Mouse (Mus musculus): ENCODE measurements around the gene Gga1.
"Not testable (repeated sequence)": the region's sequence is repeated elsewhere in the genome, so short reads cannot be mapped to it uniquely, and the experiment has no call there.

Gene Gga1

DNA sequence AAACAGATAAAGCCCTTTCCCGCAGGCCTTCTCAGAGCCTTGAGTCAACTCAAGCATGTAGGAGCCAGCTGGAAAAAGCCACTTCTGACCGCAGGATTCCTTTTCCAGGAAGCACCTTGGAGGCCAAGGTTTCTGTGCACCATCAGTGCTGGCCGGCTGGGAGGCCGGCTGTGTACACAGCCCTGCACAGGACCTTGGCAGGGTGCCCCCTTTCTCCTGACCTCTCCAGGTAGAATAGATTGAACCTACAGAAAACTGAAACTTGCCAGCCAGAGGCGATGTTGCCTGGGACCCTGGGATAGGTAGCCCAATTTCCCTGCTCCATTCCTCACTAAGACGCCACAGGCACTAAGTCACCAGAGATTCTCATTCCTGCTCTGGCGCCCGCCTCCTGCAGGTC lies 31.1 kb upstream of the Gga1 start:
- DNase-seq = no peak

DNA sequence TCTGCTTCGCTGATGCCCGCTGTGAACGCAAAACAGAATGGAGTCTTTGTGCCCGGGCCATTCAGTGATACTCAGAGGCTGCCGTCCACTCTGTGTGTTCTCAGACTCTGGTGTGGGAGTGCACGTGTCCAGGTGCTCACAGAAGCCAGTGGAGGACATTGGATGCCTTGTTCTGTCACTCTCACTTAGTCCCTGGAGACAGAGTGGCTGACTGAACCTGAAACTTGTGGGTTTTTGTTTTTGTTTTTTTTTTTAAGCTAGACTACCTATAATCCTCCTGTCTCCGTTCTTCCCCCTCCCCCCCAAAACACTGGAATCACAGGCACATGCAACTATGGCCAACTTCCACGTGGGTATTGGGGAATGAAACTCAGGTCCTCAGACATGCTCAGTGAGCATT lies 30.6 kb upstream of the Gga1 start:
- DNase-seq = no peak

DNA sequence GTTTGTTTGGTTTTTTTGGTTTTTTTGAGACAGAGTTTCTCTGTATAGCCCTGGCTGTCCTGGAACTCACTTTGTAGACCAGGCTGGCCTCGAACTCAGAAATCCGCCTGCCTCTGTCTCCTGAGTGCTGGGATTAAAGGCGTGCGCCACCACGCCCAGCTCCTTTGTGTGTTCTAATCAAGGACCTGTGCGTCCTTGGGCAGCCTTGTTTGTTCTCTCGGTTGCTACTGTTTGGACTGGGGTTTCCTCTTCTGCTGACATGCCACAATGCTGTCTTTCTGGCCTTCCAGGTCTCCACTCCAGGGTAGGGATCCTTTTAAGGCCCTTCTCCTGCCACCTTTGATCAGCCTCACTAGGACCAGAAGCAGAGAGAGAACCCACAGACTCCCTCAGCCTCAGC lies 30.2 kb upstream of the Gga1 start:
- DNase-seq = not testable (repeated sequence)

DNA sequence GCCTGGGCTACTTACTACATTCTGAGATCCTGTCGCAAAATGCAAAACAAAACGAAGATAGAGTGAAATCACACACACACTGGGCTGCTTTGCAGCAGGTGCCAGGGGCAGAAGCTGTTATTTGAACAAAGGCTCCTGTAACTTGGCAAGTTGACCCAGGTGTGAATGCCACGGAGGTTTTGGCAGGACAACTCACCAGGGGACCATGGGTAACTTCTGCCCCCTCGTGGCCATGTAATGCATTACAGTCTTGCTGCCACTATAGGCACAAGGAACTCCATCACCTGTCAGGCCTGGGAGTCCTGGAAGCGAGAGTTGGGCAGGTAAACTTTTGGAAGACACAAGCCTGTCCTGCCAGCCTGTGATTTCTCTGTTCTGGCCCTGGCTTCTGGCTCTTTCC lies 28.5 kb upstream of the Gga1 start:
- peak; percentile 82 to 87 for DNase-seq

DNA sequence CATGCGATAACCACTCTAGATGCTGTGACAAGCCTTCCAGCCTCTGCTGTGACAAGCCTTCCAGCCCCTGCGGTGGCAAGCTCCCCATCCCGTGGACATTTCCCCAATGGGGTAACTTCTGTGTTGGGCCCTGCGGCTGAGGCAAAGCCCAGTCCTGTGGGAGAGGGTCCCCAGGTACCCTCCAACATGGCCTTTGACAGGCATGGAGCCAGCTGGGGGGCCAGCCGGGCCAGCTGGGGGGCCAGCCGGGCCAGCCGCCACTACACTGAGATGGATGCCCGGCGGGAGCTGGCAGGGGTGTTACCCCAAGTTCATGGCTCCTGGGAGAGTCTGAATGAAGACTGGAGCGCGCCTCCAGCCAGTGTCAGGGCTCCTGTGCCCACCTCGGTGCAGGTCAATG lies 27.5 kb upstream of the Gga1 start:
- DNase-seq = no peak

DNA sequence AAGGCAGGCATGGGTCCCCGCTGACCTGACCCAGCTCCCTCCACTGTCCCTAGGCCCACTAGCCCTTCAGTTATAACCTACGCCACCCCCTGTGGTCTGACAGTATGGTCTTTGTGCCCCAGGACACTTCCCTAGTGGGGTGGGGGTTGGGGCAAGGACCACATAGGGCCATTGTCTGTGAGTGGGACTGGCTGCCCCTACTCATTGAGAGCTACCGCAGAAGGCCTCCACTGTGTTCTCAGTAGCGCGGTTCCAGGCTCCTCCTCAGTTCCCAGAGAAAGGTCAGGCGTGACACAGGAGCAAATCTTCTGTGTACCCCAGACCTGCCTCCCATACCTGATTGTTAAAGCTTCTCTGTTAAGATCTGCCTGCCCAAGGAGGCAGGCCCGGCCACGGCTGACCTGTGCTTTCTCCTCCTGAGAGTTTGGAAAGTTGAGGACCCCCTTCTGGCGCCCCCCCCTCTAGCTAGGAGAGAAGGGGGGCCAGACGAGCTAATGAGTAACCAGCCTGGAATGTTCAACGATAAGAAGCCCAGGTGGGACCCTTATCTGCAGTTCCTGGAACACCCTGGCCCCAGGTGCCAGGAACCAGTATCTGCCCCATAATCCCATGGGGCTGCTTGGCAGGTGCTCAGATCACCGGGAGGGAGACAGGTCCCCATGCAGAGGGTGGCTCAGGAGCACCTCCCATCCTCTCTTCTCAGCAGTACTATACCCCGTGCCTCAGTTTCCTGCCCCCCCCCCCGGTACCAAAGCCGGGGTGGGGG lies 26.7 kb upstream of the Gga1 start:
- no peak for DNase-seq

DNA sequence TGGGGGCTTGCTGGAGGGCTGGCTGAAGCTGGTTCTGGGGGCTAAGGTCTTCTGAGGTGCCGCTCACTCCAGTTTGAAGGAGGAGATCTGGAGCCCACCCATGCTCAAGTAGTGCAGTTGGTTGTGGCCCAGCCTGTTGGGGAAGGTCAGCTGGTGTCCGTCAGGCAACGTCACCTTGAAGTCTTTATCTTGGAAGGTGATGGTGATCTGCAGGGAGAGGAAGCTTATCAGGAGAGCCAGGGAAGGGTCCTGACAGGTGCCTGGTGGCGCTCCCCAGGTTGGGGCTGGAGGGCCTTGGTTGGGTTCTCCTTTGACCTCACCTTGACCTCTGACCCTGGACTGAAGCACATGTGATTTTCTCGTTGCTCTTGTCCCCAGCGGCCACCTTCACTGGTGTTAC lies 26.0 kb upstream of the Gga1 start:
- no peak for DNase-seq

DNA sequence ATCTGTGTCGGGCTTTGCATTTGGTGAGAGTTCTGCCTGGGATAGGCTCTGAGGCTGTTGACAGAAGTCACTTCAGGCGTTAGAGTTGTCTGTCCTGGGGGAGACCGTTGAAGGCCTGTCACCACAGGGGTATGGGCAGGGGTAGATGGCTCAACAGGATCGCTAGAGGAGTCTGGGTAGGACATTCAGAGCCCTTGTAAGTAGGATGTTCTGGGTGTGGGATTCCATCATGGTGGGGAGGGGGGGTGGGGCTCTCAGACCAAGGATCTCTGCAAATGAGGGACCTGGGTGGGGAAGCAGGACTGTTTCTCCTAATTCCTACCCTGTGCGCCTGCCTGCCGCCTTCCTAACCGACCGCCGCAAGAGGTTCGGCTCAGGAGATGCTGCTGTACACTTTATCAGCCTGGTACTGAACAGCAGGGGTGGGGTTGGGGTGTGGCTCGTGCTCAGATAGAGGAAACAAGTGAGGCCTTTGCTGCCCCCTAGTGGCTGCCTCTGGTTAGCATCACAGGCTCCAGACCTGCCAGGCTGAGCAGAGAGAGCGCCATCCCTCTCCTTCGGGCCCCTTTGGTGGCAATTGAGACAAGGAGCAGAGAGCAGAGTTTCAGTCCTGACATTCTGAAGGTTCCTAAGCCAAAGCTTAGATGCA lies 25.4 kb upstream of the Gga1 start:
- peak; percentile 94 to 96 for DNase-seq

DNA sequence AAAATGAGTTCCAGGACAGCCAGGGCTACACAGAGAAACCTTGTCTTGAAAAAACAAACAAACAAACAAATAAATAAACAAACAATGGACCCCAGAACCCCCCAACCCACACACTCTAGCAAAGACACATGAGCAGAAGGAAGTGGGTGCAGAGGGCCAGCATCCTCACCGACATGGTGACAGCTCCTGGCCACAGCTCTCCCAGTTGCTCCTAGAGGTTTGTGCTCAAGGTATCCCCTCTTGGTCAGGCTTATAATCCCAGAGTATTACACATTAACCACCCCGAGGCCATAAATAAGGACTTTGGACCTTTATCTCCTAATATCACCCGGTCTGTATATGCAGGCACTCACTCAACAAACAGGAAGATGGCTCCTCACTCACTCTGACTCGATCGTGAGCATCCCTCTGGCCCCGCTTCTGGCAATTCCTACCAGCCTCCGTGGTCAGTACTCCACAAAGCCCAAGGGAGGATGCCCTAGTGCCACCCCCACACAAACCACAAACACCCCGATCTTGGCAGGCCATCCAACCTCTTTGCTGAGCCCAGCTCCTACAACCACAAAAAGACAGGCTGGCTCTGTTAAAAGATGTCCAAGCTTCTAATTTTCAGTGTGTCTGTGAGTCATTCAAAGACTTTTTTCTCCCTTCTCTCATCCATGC lies 21.6 kb upstream of the Gga1 start, which contains the start of gene Lgals2:
TSS of gene Lgals2 (minus strand) at position 227 of the 663 bp plus-strand sequence.
- DNase-seq = no peak

DNA sequence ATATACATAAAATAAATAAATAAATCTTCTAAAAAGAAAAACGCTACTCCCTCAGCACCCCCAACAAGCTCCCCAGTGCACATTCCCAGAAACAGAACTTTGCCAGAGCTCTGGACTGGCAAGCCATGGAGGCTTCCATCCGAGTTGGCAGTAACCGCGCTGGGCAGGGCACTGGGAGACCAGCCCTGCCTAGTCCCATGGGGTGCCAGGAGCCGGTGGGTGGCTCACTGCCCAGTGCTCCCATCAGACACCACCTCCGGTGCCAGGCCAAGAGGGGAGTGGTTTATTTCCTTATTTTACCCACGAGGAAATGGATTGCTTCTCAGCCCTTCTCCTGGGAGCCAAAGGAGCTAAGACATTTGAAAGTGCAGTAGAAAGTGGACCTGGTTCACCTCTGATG lies 20.0 kb upstream of the Gga1 start:
- DNase-seq = peak; percentile 48 to 62

DNA sequence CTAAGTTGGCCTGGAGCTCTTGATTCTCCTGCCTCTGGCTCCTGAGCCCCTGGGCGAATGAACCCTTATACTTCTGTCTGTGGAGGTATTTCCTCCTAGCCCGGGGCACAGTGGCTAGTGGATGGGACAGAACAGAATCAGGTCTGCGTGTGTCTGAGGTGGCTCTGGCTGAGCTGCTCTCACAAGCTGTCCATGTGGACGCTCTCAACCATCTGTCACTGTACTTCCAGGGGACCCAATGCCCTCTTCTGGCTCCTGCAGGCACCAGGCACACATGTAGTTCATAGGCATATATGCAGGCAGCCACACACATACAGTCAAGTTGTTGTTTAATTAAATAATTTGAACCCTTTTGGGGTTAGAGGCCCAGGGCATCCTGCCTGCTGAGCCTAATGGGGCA lies 17.7 kb upstream of the Gga1 start:
- peak; percentile 65 to 72 for DNase-seq

DNA sequence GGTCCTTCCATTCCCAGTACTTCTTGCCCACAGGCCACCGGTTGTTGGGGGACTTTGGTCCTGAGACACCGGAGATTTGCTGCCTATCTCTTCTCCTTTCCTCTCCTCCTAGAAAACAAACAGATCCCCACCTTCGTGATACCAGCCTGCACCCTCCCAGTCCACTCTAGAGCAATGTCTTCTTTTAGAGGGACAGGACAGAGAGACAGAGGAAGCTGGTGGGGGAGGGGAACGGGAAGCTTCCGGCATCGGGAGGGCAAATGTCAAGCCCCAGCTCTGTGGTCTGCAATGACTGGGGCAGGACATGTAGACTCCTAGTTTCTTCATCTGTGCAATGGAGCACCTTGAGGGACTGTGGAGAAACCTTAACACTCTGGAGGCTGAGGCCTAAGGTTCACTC lies 17.3 kb upstream of the Gga1 start:
- DNase-seq = no peak

DNA sequence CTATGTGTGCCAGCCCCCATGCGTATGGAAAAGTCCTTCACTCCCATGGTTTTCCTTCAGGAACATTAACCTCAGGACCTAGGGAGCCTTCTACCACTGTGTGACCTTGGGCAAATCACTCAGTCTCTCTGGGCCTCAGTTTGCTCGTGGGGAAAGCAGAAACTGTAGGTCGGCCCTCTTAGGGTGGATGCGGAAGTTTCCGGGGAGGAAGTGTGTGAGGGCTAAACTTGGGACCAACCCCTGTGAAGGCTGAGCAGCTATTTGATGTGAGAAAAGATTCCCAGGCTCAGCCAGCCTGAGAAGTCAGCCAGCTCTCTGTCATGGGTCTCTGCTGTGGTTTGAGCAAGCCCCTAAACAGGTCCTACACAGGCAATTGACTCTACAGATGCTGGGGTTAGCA lies 14.7 kb upstream of the Gga1 start:
- no peak for DNase-seq

DNA sequence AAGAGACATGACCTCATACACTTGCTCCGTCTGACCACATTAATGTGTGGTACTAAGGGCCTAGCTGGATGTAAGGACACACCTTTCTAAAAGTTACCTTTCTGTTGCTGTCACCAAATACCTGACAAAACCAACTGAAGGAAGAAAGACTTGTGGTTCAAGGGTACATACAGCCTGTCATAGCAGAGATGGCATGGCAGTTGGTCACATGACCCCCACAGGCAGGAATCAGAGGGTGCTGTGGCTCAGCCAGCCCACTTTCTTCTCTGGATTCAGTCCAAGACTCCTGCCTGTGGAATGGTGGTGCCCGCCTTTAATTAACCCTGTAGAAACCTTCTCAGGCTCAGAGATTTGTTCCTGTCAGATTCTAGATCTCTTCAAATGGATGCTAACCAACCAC lies 13.8 kb upstream of the Gga1 start:
- DNase-seq = no peak

DNA sequence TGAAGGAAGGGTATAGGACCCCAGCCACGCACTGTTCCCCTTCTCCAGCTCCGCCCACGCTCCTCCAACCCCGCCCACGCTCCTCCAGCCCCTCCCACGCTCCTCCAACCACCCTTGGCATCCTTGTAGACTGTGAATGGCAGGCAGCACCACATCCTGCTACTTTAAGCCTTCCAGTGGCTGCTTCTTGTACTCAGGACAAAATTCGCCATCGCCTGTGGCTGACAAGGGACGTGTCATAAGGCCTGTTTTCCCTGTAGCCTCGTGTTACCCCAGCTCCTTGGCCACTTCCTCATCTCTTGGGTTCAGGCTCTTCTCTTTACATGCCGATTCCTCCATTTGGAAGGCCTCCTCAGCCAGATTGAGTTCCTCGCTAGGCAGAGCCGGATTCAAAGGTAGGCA lies 13.1 kb upstream of the Gga1 start:
- no peak for DNase-seq

DNA sequence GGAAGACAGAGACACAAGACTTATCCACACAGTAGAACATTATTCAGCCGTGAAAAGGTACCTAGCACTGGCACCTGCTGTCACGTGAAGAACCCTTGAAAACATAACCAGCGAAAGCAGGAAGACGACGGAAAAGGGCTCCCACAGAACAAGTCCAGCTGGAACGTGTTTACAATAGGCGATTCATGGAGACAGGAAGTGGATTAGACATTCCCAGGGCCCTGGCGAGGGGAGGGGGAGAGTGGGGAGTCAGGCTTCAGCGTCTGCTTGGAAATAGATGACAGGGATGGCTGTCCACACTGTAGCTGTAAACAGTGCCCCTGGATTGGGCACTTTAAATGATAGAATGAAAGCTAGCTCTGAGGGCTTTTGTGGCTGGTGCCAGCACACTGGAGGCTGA lies 8.6 kb upstream of the Gga1 start:
- no peak for DNase-seq

DNA sequence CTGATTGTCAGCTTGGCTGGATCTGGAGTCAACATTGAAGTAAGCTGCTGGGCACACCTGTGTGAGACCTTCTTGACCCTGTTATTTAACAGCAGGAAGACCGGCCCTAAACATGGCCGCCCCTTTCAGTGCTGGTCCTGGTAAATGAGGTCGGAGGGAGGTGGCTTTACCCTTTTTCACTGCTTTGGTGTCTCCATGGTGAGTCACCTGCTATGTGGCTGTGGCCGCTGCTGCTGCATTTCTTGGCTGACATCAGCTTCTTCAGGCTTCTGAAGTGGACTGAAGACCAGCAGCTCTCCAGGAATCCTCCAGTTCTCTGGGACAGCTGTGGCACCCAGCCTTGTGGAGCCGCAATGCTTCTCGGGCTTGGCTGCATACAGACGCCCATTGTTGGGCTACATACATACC lies 8.2 kb upstream of the Gga1 start:
- no peak for DNase-seq

DNA sequence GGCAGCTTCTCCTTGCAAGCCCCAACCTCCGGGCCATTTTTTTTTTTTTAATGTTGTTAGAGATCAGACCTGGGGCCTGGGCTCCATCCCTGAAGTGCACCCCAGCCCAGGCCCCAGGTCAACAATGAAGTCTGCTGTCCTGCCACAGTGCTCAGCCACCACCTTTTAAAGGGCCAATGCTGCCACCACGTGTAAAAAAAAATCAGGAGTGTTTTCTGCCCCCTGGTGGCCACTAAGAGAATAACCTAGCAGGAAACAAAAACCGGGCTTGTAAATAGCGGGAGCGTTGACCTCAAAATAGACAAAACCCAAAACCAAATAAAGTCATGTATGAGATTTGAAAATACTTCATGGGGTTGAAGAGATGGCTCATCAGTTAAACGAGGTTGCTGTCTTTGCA lies 7.2 kb upstream of the Gga1 start:
- DNase-seq = peak; percentile 57 to 65

DNA sequence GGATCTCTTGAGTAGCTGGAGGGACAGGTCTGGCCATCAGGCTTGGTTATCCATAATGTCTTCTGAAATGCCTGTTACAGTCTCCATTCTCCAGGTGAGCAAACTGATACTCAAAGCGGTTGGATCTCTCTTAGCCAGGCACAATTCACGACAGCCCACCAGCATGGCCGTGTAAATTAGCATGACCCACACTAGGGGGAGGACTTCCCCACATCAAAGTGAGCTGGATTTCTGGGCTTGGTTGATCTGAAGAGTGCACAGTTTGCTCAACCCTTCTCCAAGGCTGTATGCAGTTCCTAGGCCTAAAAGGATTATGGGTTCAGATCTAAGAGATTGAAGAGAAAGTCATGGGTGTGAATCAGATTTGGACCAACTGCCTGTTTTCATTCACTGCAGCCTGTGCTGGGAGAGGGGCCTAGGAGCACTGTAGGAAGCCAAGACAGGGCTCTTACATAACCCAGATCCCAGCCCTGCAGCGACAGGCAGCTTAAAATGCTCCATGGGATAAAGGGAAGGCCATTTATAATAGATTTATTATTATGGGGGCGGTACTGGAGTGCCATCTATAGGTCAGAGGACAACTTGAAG lies 4.9 kb upstream of the Gga1 start:
- no peak for DNase-seq

DNA sequence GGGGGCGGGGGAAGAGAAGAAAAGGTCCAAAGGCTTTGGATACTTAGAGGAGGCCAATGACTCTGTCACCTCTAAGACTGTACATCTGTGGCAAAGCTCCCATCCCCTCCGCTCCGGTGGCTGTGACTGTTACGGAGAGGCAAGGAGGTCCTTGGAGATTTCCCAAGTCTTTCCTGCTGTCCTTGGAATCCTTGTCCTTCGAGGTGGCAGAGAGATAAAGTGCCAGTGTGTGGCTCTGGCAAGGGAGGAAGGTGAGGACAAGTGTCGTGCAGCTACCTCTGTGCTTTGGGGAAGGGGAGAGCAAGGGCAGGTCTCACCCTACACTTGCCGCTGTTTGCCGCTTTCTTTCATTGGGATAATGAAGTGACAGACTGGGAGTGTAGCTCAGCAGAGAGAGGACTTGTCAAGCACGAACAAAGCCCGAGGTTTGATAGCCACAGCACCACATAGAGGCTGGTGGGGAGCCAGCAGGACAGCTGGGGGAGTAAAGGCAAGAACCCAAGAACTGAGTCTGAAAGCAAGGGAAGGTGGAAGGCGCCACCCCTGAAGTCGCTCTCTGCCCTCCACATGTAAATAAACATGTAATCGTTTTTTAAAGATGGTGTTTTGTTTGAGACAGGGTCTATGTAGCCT lies 3.1 kb upstream of the Gga1 start:
- no peak for DNase-seq

DNA sequence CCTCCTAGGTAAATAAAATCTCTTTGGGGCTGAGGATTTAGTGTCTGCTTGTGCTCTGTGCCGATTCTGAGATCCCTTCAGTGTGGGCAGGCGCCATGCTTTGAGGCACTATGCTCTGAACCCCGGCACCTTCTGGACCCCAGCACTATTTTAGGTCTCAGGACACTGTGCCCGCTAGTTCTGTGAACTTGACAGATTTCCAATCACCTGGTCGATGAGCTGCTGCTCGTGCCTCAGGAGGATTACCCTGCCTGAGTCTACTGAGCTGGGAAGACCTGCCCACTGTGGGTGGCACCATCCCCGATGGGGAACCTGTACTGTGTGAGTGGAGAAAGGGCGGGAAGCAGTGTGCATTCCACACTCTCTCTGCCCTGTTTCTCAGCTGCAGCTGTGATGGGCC lies 2.0 kb upstream of the Gga1 start:
- no peak for DNase-seq

DNA sequence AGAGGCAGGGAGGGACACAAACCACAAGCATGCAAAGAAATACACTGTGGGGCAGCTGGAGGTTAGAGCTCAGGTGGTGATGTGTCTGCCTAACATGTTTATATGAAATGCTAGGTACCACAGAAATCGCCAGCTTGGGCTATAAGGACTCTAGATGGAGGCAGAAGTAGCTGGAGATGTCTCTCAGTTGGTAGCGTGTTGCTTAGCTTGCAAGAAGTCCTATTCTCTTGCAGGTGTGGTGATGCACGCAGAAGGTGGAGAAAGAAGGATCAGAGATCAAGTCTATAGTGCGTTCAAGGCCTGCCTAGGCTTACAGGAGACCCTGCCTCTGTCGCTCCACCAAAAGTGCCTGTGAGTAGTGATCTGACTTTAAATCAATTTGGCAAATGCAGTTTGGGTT lies 1.5 kb upstream of the Gga1 start:
- DNase-seq = no peak

DNA sequence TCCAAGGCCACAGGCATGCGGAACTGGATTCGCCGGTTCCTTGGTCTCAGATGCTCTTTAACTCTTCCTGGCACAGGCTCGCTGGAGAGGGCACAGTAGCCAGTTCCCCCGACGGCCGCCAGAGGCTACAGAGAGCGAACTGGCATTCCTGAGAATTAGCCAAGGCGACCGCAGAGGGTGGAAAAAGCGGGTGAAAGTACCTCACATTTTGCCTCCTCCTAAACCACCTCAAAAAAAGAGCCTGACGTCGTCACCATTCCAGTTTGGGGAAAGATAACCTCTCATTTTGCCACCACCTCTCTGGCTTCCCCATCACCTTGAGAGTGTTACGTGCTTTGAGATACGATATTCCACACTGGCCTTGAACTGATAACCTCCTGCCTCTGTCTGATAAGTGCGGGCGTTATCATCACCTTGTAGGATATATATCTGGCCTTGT lies 713 bp upstream of the Gga1 start:
- peak; percentile 83 to 84 for DNase-seq

Data from cerebellum, postnatal 36 days (tissue).